Mouse (Mus musculus) heart, embryonic 14.5 days (tissue): ENCODE data around the gene N4bp2. TPM values are rescaled to one million over a fixed set of nuclear protein-coding genes. Genes with fewer than 3 reads are reported as not detected.

Experiments
- ATAC-seq: fragments of 200-750 bp; cut with Nextera tagmentation; 2 replicates; pipeline ENCODE4 v1.8.0; 2017; ENCODE audit warnings: low read depth, moderate TSS enrichment; ENCODE audit not compliant: insufficient number of reproducible peaks, insufficient read depth, low FRiP score
- H3K27ac ChIP-seq, 2 experiments: fragments of 200-500 bp in 1 of 2; fragments of 300-500 bp in 1 of 2; sonication (generic) in 1 of 2; replicated peaks in 1 of 2; 2 replicates each; pipeline ENCODE4 v1.5.1; 2012 to 2014; ENCODE audit warnings: low read depth in 2 of 2, low read length in 2 of 2, control low read depth in 1 of 2, mild to moderate bottlenecking in 1 of 2, mixed read lengths in 1 of 2; ENCODE audit not compliant: control insufficient read depth in 1 of 2, insufficient read depth in 1 of 2
- H3K27me3 ChIP-seq: fragments of 300-500 bp; sonication (generic); 2 replicates; pipeline ENCODE4 v1.6.1; 2014; ENCODE audit warnings: mild to moderate bottlenecking, low read length, control low read depth; ENCODE audit not compliant: control insufficient read depth, insufficient read depth
- H3K36me3 ChIP-seq: fragments of 300-500 bp; sonication (generic); 2 replicates; pipeline ENCODE4 v1.6.1; 2014; ENCODE audit warnings: mild to moderate bottlenecking, control low read depth, low read length, mixed read lengths; ENCODE audit not compliant: control insufficient read depth, insufficient read depth
- H3K4me1 ChIP-seq, 2 experiments: fragments of 200-500 bp in 1 of 2; fragments of 300-500 bp in 1 of 2; sonication (generic) in 1 of 2; 2 replicates each; pipeline ENCODE4 v1.6.1; 2012 to 2014; ENCODE audit warnings: low read length in 2 of 2, control low read depth in 1 of 2, mixed read lengths in 1 of 2; ENCODE audit not compliant: control insufficient read depth in 2 of 2, insufficient read depth in 2 of 2
- H3K4me2 ChIP-seq: fragments of 300-500 bp; sonication (generic); 2 replicates; pipeline ENCODE4 v1.6.1; 2014; ENCODE audit warnings: mild to moderate bottlenecking, low read length
- H3K4me3 ChIP-seq, 2 experiments: fragments of 200-500 bp in 1 of 2; fragments of 300-500 bp in 1 of 2; sonication (generic) in 1 of 2; 2 replicates each; pipeline ENCODE4 v1.5.1; 2012 to 2014; ENCODE audit warnings: low read length in 2 of 2, mild to moderate bottlenecking in 2 of 2, control low read depth in 1 of 2, low read depth in 1 of 2, moderate library complexity in 1 of 2; ENCODE audit not compliant: control insufficient read depth in 1 of 2, insufficient read depth in 1 of 2
- H3K9ac ChIP-seq: fragments of 300-500 bp; sonication (generic); 2 replicates; pipeline ENCODE4 v1.6.1; 2014; ENCODE audit warnings: mild to moderate bottlenecking, low read length
- H3K9me3 ChIP-seq: fragments of 300-500 bp; sonication (generic); 2 replicates; pipeline ENCODE4 v1.6.1; 2016; ENCODE audit warnings: low read length, control low read depth; ENCODE audit not compliant: control insufficient read depth
- WGBS: fragments of 180-500 bp; shearing (Covaris S2); extraction: QIAGEN DNeasy Blood & Tissue Kit; methylation state at CpG from one replicate; pipeline ENCODE4 v1.1.7; 2014; 5-methylcytosine and 5-hydroxymethylcytosine counted together
- polyA plus RNA-seq: library from polyadenylated mRNA; unstranded; fragments of >200 nt; fragmentation: Nextera tagmentation; extraction: Ambion mirVana; gene quantifications from 2 replicates; pipeline ENCODE4 v1.2.1, GENCODE M21; 2014

The N4bp2 gene
- polyA plus RNA-seq, 1 experiment from 2014 or later = 28.1 TPM

GRCm38 (mm10) chr5:65755859-65756258 is 7.5 kb upstream of the N4bp2 start:
- peaks cover 6 to 10% of the 10 kb centered on the region in 2 experiments for H3K4me1 ChIP-seq
- H3K36me3 ChIP-seq = no peaks in the 10 kb centered on the region
- no peak for ATAC-seq
- no peaks in the 10 kb centered on the region for H3K9me3 ChIP-seq
- H3K27ac ChIP-seq = no peak overlapping the region; a peak in 1 of 4 replicates
- WGBS = 46% methylated on average over 5 of the region's 5 CpGs
- H3K4me2 ChIP-seq = no peak overlapping the region
- H3K27me3 ChIP-seq = no peaks in the 10 kb centered on the region
- no peak overlapping the region for H3K4me3 ChIP-seq
- no peak overlapping the region for H3K9ac ChIP-seq

GRCm38 (mm10) chr5:65757110-65757509 is 6.2 kb upstream of the N4bp2 start:
- H3K27me3 ChIP-seq = no peaks in the 10 kb centered on the region
- H3K4me1 ChIP-seq = peaks cover 6 to 19% of the 10 kb centered on the region in 2 experiments
- 0 out of 2 replicates have a peak, but pooled peaks cover 2% of the 10 kb centered on the region for H3K36me3 ChIP-seq
- H3K27ac ChIP-seq = no peak overlapping the region
- H3K9me3 ChIP-seq = no peaks in the 10 kb centered on the region
- WGBS = 69% methylated on average over 1 of the region's 1 CpGs
- no peak overlapping the region for H3K4me2 ChIP-seq
- ATAC-seq = no peak
- no peak overlapping the region for H3K9ac ChIP-seq
- no peak overlapping the region for H3K4me3 ChIP-seq

GRCm38 (mm10) chr5:65760041-65760440 is 3.3 kb upstream of the N4bp2 start:
- WGBS = 90% methylated on average over 4 of the region's 4 CpGs

DNA sequence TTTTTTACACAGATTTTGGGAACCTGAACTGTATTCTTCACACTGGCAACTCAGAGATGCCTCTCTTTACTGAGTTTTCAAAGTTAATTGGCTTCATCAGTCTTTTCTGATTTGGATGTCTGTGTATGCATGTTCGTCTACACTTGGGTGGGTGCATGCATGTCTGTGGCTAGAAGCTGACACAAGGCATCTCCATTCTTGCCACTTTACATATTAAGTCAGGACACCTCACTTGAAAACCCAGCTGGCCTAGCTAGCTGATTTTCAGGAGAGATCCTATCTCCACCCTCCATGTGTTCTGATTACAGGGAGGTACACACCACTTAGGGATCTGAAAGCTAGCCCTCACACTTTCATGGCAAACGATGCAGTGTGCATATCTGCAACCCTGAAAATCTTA is 2.7 kb upstream of the N4bp2 start:
- Histone ChIP-seq H3K27me3 (no peaks in the 10 kb centered on the region), H3K4me1 (peaks cover 6 to 21% of the 10 kb centered on the region in 2 experiments), H3K36me3 (0 out of 2 replicates have a peak, but pooled peaks cover 2% of the 10 kb centered on the region), H3K9me3 (no peaks in the 10 kb centered on the region), H3K27ac (no peak overlapping the region), H3K4me3 (no peak overlapping the region), H3K9ac (no peak overlapping the region), H3K4me2 (no peak overlapping the region)
- ATAC-seq = no peak
- WGBS = 61% methylated on average over 2 of the region's 2 CpGs

More at GRCm38 (mm10) chr5:65760041-65760440, 3.3 kb upstream of the N4bp2 start:
- Histone ChIP-seq H3K4me2 (no peak overlapping the region), H3K27ac (no peak overlapping the region), H3K9ac (no peak overlapping the region), H3K27me3 (no peaks in the 10 kb centered on the region), H3K4me1 (peaks cover 6 to 19% of the 10 kb centered on the region in 2 experiments), H3K36me3 (0 out of 2 replicates have a peak, but pooled peaks cover 2% of the 10 kb centered on the region), H3K4me3 (no peak overlapping the region), H3K9me3 (no peaks in the 10 kb centered on the region)
- ATAC-seq = no peak

- Histone ChIP-seq H3K4me2 (no peak overlapping the region), H3K4me3 (no peak overlapping the region), H3K9me3 (no peaks in the 10 kb centered on the region), H3K27me3 (no peaks in the 10 kb centered on the region), H3K9ac (no peak overlapping the region), H3K4me1 (peaks cover 3 to 17% of the 10 kb centered on the region in 2 experiments; a peak in 3 of 4 replicates), H3K27ac (no peak overlapping the region), H3K36me3 (0 out of 2 replicates have a peak, but pooled peaks cover 2% of the 10 kb centered on the region)
- WGBS = 34% methylated on average over 5 of the region's 5 CpGs
- no peak for ATAC-seq
Measured at GRCm38 (mm10) chr5:65761020-65761419, 2.3 kb upstream of the N4bp2 start.

DNA sequence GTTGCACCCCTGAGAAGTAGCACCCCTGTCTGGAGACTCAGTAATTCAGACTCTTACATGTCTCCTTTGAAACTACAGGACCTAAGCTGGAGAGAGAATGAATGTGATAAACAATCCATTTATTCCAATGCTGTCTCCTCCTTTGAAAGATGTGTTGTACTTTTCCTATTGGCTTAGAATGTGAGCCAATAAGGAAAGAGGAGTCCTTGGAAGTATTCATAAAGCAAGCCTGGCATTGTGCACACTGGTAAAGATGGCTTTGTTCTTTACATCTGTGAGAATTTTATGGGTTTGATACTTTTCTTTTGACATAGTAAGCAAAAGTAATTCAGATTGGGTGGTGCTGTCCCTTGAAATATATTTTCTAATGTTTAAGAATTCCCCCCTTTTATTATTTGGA is 1.4 kb upstream of the N4bp2 start:
- Histone ChIP-seq H3K27me3 (no peaks in the 10 kb centered on the region), H3K4me3 (no peak overlapping the region), H3K9me3 (no peaks in the 10 kb centered on the region), H3K36me3 (0 out of 2 replicates have a peak, but pooled peaks cover 2% of the 10 kb centered on the region), H3K27ac (no peak overlapping the region), H3K9ac (no peak overlapping the region), H3K4me1 (peaks cover 0 to 14% of the 10 kb centered on the region in 2 experiments; a peak in 1 of 4 replicates), H3K4me2 (peak overlapping the region; percentile 67)
- ATAC-seq = no peak

DNA sequence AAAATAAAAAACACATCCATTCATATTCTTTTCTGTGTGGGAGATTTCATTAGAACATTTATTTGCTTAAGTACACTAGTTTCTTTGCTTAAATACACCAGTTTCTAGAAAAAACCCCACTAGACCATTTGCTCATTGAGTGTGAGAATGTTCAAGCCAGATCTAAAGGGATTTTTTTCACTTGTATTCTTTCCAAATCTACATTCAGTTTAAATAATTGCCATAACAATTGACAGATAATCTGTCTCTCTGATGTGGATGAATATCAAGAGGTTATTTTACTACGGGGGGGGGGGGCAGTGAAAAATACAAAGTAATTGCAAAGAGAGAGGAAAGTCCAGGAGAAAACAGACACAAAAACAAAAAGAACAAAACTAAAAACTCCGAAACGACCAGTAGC is 635 bp upstream of the N4bp2 start:
- peak overlapping the region; percentile 97 to 100 for H3K27ac ChIP-seq
- 4% methylated on average over 3 of the region's 3 CpGs for WGBS
- peak overlapping the region; percentile 88 for H3K9ac ChIP-seq
- H3K27me3 ChIP-seq = no peaks in the 10 kb centered on the region
- no peaks in the 10 kb centered on the region for H3K9me3 ChIP-seq
- H3K4me1 ChIP-seq = peaks cover 0 to 14% of the 10 kb centered on the region in 2 experiments; a peak in 3 of 4 replicates
- 0 out of 2 replicates have a peak, but pooled peaks cover 2% of the 10 kb centered on the region for H3K36me3 ChIP-seq
- H3K4me2 ChIP-seq = peak overlapping the region; percentile 67
- ATAC-seq = no peak
- peak overlapping the region; percentile 57 to 76 for H3K4me3 ChIP-seq
